Mouse (Mus musculus): ENCODE measurements around the gene Ankra2. TPM values are rescaled to one million over a fixed set of nuclear protein-coding genes. Genes with fewer than 3 reads are reported as not detected.

Ankra2 gene
- polyA plus RNA-seq, 1 experiment from 2014 or later = 14.1 TPM

GRCm38 (mm10) chr13:98316480-98317245, 53.8 kb downstream of the Ankra2 start, which contains the start of gene Btf3:
Btf3 (minus strand) TSS chr13:98317006.
- WGBS = 1% methylated on average over 75 of the region's 90 CpGs
- Histone ChIP-seq H3K27me3 (replicated peaks) (no peaks in the 10 kb centered on the region), H3K36me3 (peaks cover 31% of the 10 kb centered on the region), H3K9ac (peak within 1 kb of the TSS; percentile 100), H3K4me1 (peaks cover 20% of the 10 kb centered on the region), H3K4me3 (peak within 1 kb of the TSS; percentile 96), H3K9me3 (no peaks in the 10 kb centered on the region), H3K4me2 (peak within 1 kb of the TSS; percentile 89), H3K27ac (replicated peaks) (peak within 1 kb of the TSS; percentile 93)
- peak; percentile 84 for ATAC-seq (ENCODE audit: extremely low read depth, insufficient number of reproducible peaks, low FRiP score, low TSS enrichment)

GRCm38 (mm10) chr13:98317246-98317677, 54.4 kb downstream of the Ankra2 start:
- Histone ChIP-seq H3K9ac (peak overlapping the region; percentile 100), H3K36me3 (peaks cover 26% of the 10 kb centered on the region), H3K4me3 (peak overlapping the region; percentile 96), H3K27ac (replicated peaks) (peak overlapping the region; percentile 93), H3K4me2 (peak overlapping the region; percentile 89), H3K27me3 (replicated peaks) (no peaks in the 10 kb centered on the region), H3K4me1 (peaks cover 20% of the 10 kb centered on the region), H3K9me3 (no peaks in the 10 kb centered on the region)
- 1% methylated on average over 16 of the region's 16 CpGs for WGBS
- no peak for ATAC-seq (ENCODE audit: extremely low read depth, insufficient number of reproducible peaks, low FRiP score, low TSS enrichment)

- no peaks in the 10 kb centered on the region for H3K9me3 ChIP-seq
- H3K4me1 ChIP-seq = peaks cover 20% of the 10 kb centered on the region
- no peak overlapping the region for H3K9ac ChIP-seq
- no peak overlapping the region for H3K27ac ChIP-seq (replicated peaks)
- H3K27me3 ChIP-seq (replicated peaks) = no peaks in the 10 kb centered on the region
- peak overlapping the region; percentile 89 for H3K4me2 ChIP-seq
- peaks cover 19% of the 10 kb centered on the region for H3K36me3 ChIP-seq
- no peak for ATAC-seq (ENCODE audit: extremely low read depth, insufficient number of reproducible peaks, low FRiP score, low TSS enrichment)
- WGBS = 86% methylated on average over 6 of the region's 6 CpGs
- H3K4me3 ChIP-seq = peak overlapping the region; percentile 96; the same call in 1 of the 2 replicates
These were observed 55.0 kb downstream of the Ankra2 start for GRCm38 (mm10) chr13:98317911-98318310.

Other genes starting within 250 kb of the Ankra2 start
- 9.3 and 11.8 TPM in 2 replicates for gene Arhgef28, start 56.6 kb upstream of the Ankra2 start, polyA plus RNA-seq (2015; fragmentation: Nextera tagmentation; extraction: Ambion mirVana)
- gene Utp15, start within 50 bp of the Ankra2 start, polyA plus RNA-seq (2015; fragmentation: Nextera tagmentation; extraction: Ambion mirVana) = 13.5 and 15.0 TPM in 2 replicates
- gene Gm21976, start 16.8 kb downstream of the Ankra2 start, polyA plus RNA-seq (2015; fragmentation: Nextera tagmentation; extraction: Ambion mirVana) = not detected in 2 replicates
- 385 and 447 TPM in 2 replicates for gene Btf3, start 53.9 kb downstream of the Ankra2 start, polyA plus RNA-seq (2015; fragmentation: Nextera tagmentation; extraction: Ambion mirVana)
- gene Foxd1, start 91.2 kb downstream of the Ankra2 start, polyA plus RNA-seq (2015; fragmentation: Nextera tagmentation; extraction: Ambion mirVana) = 0.04 TPM in 2 replicates
- 0.36 and 0.97 TPM in 2 replicates for gene Gm10320, start 228.9 kb downstream of the Ankra2 start, polyA plus RNA-seq (2015; fragmentation: Nextera tagmentation; extraction: Ambion mirVana)